Mouse (Mus musculus) brain, embryonic 18.5 days (tissue): ENCODE results near the gene Zfp644.

Experiments
- DNase-seq: peaks from one replicate; pipeline ENCODE4 v3.0.0-alpha.2; 2012; ENCODE audit warnings: low read depth, low spot score

The Zfp644 gene

GRCm38 (mm10) chr5:106597472-106597871 lies 99.6 kb downstream of the Zfp644 start:
- no peak for DNase-seq

- DNase-seq = no peak
These were observed 102.7 kb downstream of the Zfp644 start for GRCm38 (mm10) chr5:106594388-106594787.

DNA sequence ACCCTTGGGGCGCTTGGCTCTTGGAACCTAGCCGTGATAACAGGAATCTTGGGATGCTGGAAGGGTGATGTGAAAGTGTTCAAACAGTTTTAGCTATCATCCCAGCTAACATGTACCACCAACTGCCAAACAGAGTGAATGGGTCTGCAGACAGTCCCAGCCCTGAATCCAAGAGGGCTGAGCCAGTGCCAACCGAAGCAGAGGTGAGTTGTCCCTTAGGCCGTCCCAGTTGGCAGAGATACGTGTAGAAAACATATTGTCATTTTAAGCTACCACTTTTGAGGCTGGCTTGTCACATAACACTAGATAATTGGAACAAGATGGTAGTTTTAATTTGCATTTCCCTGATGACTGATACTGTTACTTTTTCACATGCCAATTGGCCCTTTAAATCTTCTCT lies 106.4 kb downstream of the Zfp644 start:
- DNase-seq = no peak

GRCm38 (mm10) chr5:106589670-106590069 lies 107.4 kb downstream of the Zfp644 start:
- no peak for DNase-seq

- DNase-seq = no peak
These were observed 108.1 kb downstream of the Zfp644 start for GRCm38 (mm10) chr5:106589006-106589405.

DNA sequence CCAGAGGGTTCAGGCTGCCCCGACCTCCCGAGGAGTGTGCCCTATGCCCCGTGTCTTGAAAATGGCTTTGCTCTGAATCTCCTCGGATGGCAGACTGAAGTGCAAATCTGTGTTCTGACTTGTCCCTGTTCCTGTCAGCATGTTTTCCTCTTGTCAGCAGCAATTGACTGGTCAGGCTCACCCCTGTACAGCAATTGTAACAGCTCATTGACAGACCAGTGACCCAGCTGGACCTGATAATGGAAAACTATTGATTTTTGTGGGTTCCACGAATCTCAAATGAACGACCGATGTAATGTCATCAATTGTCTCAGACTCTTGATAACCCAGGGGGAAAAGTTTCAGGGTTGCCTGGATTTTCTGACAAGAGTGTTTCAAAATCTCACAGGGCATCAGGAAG lies 116.1 kb downstream of the Zfp644 start:
- DNase-seq = no peak

DNA sequence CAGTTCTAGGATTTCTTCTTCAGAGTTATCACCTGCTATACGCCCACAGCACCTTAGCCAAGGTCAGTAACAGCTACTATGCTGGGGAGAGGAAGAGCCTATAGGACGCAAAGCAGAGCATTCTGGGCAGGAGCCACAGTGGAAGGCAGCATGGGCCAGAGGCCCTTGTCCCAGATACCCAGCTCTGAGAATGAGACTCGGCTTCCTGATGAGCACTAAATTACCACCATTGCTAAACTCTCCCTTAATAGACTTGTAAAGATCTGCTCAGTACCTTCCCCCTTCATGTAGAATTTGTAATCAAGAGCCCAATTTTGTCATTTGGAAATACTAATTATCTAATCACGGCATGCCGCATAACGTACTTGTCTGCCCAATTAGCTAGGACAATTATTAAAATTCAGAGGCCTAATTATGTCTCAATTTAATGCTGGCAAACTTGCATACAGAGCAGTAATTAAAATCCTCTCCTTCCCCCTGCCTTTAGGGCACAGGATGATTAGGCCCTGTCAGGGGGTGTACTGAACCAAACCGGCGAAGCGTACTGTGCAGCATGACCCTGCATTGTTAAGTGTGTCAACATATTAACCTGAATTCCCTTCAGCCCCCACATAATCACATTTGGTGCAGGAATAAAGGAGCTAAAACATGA lies 119.7 kb downstream of the Zfp644 start:
- DNase-seq = no peak

- no peak for DNase-seq
These were observed 122.0 kb downstream of the Zfp644 start for GRCm38 (mm10) chr5:106575098-106575497.

DNA sequence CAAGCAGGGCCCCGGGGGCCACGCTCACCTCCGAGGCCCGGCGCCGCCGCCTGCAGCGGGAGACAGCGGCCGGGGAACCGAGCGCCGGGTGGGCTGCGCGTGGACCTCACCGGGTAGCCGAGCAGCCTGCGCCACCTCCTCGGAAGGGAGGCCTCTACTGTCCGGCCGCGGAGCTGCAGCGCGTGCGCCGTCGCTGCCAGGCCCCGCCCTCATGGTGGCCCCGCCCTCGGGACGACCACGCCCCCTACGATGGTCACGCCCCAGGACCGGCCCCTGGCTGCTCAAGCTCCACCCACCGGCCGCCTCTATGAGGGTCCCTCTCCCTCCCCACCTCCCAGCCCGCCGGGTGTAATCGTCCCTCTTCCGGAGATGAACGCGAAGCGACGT lies 122.5 kb downstream of the Zfp644 start:
- DNase-seq = no peak

- DNase-seq = no peak
These were observed 123.1 kb downstream of the Zfp644 start for GRCm38 (mm10) chr5:106573742-106574559.
